Mouse (Mus musculus) MEL (cell line): ENCODE data around the gene Tnfrsf1b. TPM values are rescaled to one million over a fixed set of nuclear protein-coding genes. Genes with fewer than 3 reads are reported as not detected.

ENCODE experiments used
- DNase-seq: peaks from one replicate; pipeline ENCODE4 v3.0.0; 2011; ENCODE audit warnings: low read depth, low spot score
- H3K27ac ChIP-seq: 2 replicates; pipeline ENCODE4 v1.5.1; 2012; ENCODE audit warnings: low read depth, mild to moderate bottlenecking, control low read depth, low read length, moderate library complexity; ENCODE audit not compliant: control insufficient read depth
- H3K27me3 ChIP-seq, 2 experiments: fragments of 150-350 bp in 1 of 2; sonication (generic) in 1 of 2; 2 replicates each; pipeline ENCODE4 v1.6.1; 2012; ENCODE audit warnings: low read length in 2 of 2, mild to moderate bottlenecking in 2 of 2, improper control_type of control experiment in 1 of 2, moderate library complexity in 1 of 2; ENCODE audit not compliant: insufficient read depth in 2 of 2, control insufficient read depth in 1 of 2
- H3K36me3 ChIP-seq, 2 experiments: 2 replicates each; pipeline ENCODE4 v1.6.1; 2012 to 2014; ENCODE audit warnings: low read length in 2 of 2, improper control_type of control experiment in 1 of 2, inconsistent platforms in 1 of 2, mild to moderate bottlenecking in 1 of 2; ENCODE audit not compliant: insufficient read depth in 2 of 2, control insufficient read depth in 1 of 2
- H3K4me1 ChIP-seq, 2 experiments: fragments of 150-350 bp in 1 of 2; sonication (generic) in 1 of 2; 2 replicates each; pipeline ENCODE4 v1.6.1; 2012; ENCODE audit warnings: low read length in 2 of 2, improper control_type of control experiment in 1 of 2, mild to moderate bottlenecking in 1 of 2; ENCODE audit not compliant: insufficient read depth in 2 of 2, control insufficient read depth in 1 of 2
- H3K4me3 ChIP-seq, 2 experiments: fragments of 150-350 bp in 1 of 2; sonication (generic) in 1 of 2; 2 replicates each; pipeline ENCODE4 v1.5.1; 2012; ENCODE audit warnings: low read depth in 2 of 2, low read length in 2 of 2, mild to moderate bottlenecking in 2 of 2, moderate library complexity in 2 of 2, control low read depth in 1 of 2, improper control_type of control experiment in 1 of 2; ENCODE audit not compliant: control insufficient read depth in 1 of 2, insufficient read depth in 1 of 2
- H3K79me2 ChIP-seq: 2 replicates; pipeline ENCODE4 v1.6.1; 2012; ENCODE audit warnings: mild to moderate bottlenecking, low read length, moderate library complexity; ENCODE audit not compliant: control insufficient read depth, poor library complexity, insufficient read depth
- H3K9ac ChIP-seq: 2 replicates; pipeline ENCODE4 v1.6.1; 2012; ENCODE audit warnings: low read depth, mild to moderate bottlenecking, control low read depth, low read length, moderate library complexity; ENCODE audit not compliant: control insufficient read depth, poor library complexity, severe bottlenecking
- H3K9me3 ChIP-seq: fragments of 150-350 bp; sonication (generic); replicated peaks from 2 replicates; pipeline ENCODE4 v1.6.1; 2012; ENCODE audit warnings: mild to moderate bottlenecking, low read length, improper control_type of control experiment, moderate library complexity; ENCODE audit not compliant: insufficient read depth
- BHLHE40 ChIP-seq: IDR thresholded peaks from 2 replicates; pipeline ENCODE4 v1.6.1; 2012; ENCODE audit warnings: low read depth, mild to moderate bottlenecking, inconsistent platforms, low read length, improper control_type of control experiment, borderline replicate concordance
- CHD2 ChIP-seq: IDR thresholded peaks from 2 replicates; pipeline ENCODE4 v1.6.1; 2011; ENCODE audit warnings: low read length, improper control_type of control experiment
- ETS1 ChIP-seq: IDR thresholded peaks from 2 replicates; pipeline ENCODE4 v1.6.1; 2012; ENCODE audit warnings: low read depth, mild to moderate bottlenecking, inconsistent platforms, low read length, improper control_type of control experiment, moderate library complexity
- GABPA ChIP-seq: IDR thresholded peaks from 2 replicates; pipeline ENCODE4 v1.6.1; 2012; ENCODE audit warnings: low read depth, mild to moderate bottlenecking, inconsistent platforms, low read length, improper control_type of control experiment, moderate library complexity
- GATA1 ChIP-seq: IDR thresholded peaks from 2 replicates; pipeline ENCODE4 v1.6.1; 2011; ENCODE audit warnings: low read depth, low read length, improper control_type of control experiment
- KAT2A ChIP-seq: conservative IDR thresholded peaks from 2 replicates; pipeline ENCODE4 v1.6.1; 2012; ENCODE audit warnings: low read depth, low read length, improper control_type of control experiment, inconsistent platforms
- MAZ ChIP-seq: IDR thresholded peaks from 2 replicates; pipeline ENCODE4 v1.6.1; 2012; ENCODE audit warnings: low read depth, mild to moderate bottlenecking, inconsistent platforms, low read length, improper control_type of control experiment
- MXI1 ChIP-seq: IDR thresholded peaks from 2 replicates; pipeline ENCODE4 v1.6.1; 2011; ENCODE audit warnings: mild to moderate bottlenecking, low read depth, low read length, improper control_type of control experiment
- MYC ChIP-seq: IDR thresholded peaks from 2 replicates; pipeline ENCODE4 v1.6.1; 2011; ENCODE audit warnings: low read depth, mild to moderate bottlenecking, low read length, improper control_type of control experiment, moderate library complexity
- NELFE ChIP-seq: IDR thresholded peaks from 2 replicates; pipeline ENCODE4 v1.6.1; 2011; ENCODE audit warnings: low read depth, low read length, improper control_type of control experiment
- POLR2A ChIP-seq, 2 experiments: IDR thresholded peaks; 2 replicates each; pipeline ENCODE4 v1.6.1; 2011 to 2012; ENCODE audit warnings: low read length in 2 of 2, mild to moderate bottlenecking in 2 of 2, control low read depth in 1 of 2, improper control_type of control experiment in 1 of 2, low read depth in 1 of 2, moderate library complexity in 1 of 2; ENCODE audit not compliant: control insufficient read depth in 1 of 2, insufficient read depth in 1 of 2, poor library complexity in 1 of 2
- RAD21 ChIP-seq: IDR thresholded peaks from 2 replicates; pipeline ENCODE4 v1.6.1; 2011; ENCODE audit warnings: mild to moderate bottlenecking, low read depth, low read length, improper control_type of control experiment
- RCOR1 ChIP-seq: IDR thresholded peaks from 2 replicates; pipeline ENCODE4 v1.6.1; 2012; ENCODE audit warnings: low read depth, mild to moderate bottlenecking, inconsistent platforms, low read length, improper control_type of control experiment
- SMC3 ChIP-seq: IDR thresholded peaks from 2 replicates; pipeline ENCODE4 v1.6.1; 2011; ENCODE audit warnings: low read depth, low read length, improper control_type of control experiment
- TBP ChIP-seq: IDR thresholded peaks from 2 replicates; pipeline ENCODE4 v1.8.0; 2011; ENCODE audit warnings: low read depth, low read length, improper control_type of control experiment
- USF1 ChIP-seq: IDR thresholded peaks from 2 replicates; pipeline ENCODE4 v1.6.1; 2014; ENCODE audit warnings: low read depth, mild to moderate bottlenecking, inconsistent platforms, low read length, improper control_type of control experiment, moderate library complexity
- ZKSCAN1 ChIP-seq: IDR thresholded peaks from 2 replicates; pipeline ENCODE4 v1.6.1; 2012; ENCODE audit warnings: low read depth, mild to moderate bottlenecking, inconsistent platforms, low read length, improper control_type of control experiment, moderate library complexity
- ZMIZ1 ChIP-seq: IDR thresholded peaks from 2 replicates; pipeline ENCODE4 v1.6.1; 2012; ENCODE audit warnings: low read depth, mild to moderate bottlenecking, inconsistent platforms, low read length, improper control_type of control experiment, moderate library complexity
- polyA plus RNA-seq, 2 experiments: library from polyadenylated mRNA; stranded (reverse) in 1 of 2; unstranded in 1 of 2; fragments of >175 nt in 1 of 2; fragments of >200 nt in 1 of 2; gene quantifications; 2 replicates each; pipeline versions ENCODE4 v1.2.1 to v1.2.4; 2012; ENCODE audit warnings: low replicate concordance in 2 of 2, low read depth in 1 of 2; ENCODE audit not compliant: insufficient read length in 2 of 2, insufficient read depth in 1 of 2, missing spikeins in 1 of 2
- total RNA-seq: library from RNA; depleted of rRNA; stranded (reverse); fragments of 300-350 nt; gene quantifications from 2 replicates; pipeline ENCODE4 v1.2.3, GENCODE M21; 2012

The Tnfrsf1b gene
- total and polyA plus RNA-seq, 3 experiments, result 0.58 to 1.2 TPM; not detected in 1

GRCm38 (mm10) chr4:145242719-145243350 is 3.8 kb downstream of the Tnfrsf1b start:
- no peak overlapping the region for H3K9ac ChIP-seq

GRCm38 (mm10) chr4:145240723-145241231 is 5.9 kb downstream of the Tnfrsf1b start:
- Histone ChIP-seq H3K27ac (no peak overlapping the region), H3K4me1 (no peaks in the 10 kb centered on the region), H3K36me3 (no peaks in the 10 kb centered on the region), H3K4me3 (no peak overlapping the region), H3K9ac (no peak overlapping the region), H3K9me3 (no peaks in the 10 kb centered on the region), H3K27me3 (no peaks in the 10 kb centered on the region), H3K79me2 (no peaks in the 10 kb centered on the region)
- no peak for TF ChIP-seq ZKSCAN1
- TF ChIP-seq MXI1, result no peak
- TF ChIP-seq ETS1, result no peak
- TF ChIP-seq GATA1, result no peak
- TF ChIP-seq GABPA, result no peak
- no peak for TF ChIP-seq NELFE
- TF ChIP-seq CHD2, result no peak
- TF ChIP-seq RCOR1, result no peak
- no peak for TF ChIP-seq SMC3
- TF ChIP-seq MYC, result no peak
- TF ChIP-seq USF1, result no peak
- peak; percentile 20 for DNase-seq

More at GRCm38 (mm10) chr4:145242719-145243350, 3.8 kb downstream of the Tnfrsf1b start:
- Histone ChIP-seq H3K36me3 (no peaks in the 10 kb centered on the region), H3K4me1 (peaks cover 0 to 3% of the 10 kb centered on the region in 2 experiments; a peak in 1 of 4 replicates), H3K79me2 (no peaks in the 10 kb centered on the region), H3K9me3 (no peaks in the 10 kb centered on the region), H3K27me3 (peaks cover 0 to 5% of the 10 kb centered on the region in 2 experiments; a peak in 1 of 4 replicates), H3K4me3 (no peak overlapping the region), H3K27ac (no peak overlapping the region)
- TF ChIP-seq TBP (no peak), RAD21 (no peak), BHLHE40 (no peak), CHD2 (no peak), MAZ (no peak), POLR2A (IDR thresholded peaks at IDR 0.05; ENCODE audit: control insufficient read depth in 1 of 2, insufficient read depth in 1 of 2, low read depth in 1 of 2, low read length in 2 of 2, poor library complexity in 1 of 2) (no peak), KAT2A (no peak), NELFE (no peak), ZMIZ1 (no peak)
- DNase-seq, result no peak
